Mouse (Mus musculus): ENCODE measurements around the gene Ptprn2.
"Not testable (repeated sequence)": the region's sequence is repeated elsewhere in the genome, so short reads cannot be mapped to it uniquely, and the experiment has no call there.

Ptprn2 gene

DNA sequence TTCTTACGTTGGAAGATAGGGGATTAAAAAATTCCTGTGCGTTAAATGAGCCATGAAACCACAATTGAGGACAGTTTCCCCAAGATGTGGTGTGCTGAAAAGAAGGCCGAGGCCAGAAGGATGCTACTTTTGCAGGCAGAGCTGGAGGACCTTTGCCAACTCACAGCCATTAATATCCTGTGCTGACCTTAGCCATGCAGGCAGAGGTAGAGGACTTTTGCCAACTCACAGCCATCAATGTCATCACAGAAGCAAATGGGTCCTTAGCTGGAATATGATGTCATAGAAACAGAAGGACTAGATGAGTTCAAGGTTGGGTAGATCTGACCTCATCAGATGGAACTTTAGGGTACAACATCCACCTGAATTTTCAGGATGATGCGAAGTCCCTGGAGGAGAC, 43.3 kb downstream of the Ptprn2 start:
- no peak for DNase-seq

GRCm38 (mm10) chr12:116533281-116533680, 47.8 kb downstream of the Ptprn2 start:
- DNase-seq: no peak

DNA sequence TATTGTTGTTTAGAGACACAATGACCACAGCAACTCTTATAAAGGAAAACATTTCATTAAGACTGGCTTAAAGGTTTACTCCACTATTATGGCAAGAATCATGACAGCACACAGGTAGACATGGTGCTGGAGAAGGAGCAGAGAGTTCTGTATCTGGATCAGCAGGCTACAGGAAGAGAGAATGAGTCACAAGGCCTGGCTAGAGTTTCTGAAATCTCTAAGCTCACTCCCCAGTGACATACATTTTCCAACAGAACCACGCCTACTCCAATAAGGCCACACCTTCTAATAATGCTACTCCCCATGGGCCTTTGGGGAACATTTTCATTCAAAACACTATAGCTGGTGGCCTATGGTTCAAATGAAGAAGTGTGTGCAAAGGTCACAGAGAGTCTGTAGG, 53.8 kb downstream of the Ptprn2 start:
- no peak for DNase-seq

DNA sequence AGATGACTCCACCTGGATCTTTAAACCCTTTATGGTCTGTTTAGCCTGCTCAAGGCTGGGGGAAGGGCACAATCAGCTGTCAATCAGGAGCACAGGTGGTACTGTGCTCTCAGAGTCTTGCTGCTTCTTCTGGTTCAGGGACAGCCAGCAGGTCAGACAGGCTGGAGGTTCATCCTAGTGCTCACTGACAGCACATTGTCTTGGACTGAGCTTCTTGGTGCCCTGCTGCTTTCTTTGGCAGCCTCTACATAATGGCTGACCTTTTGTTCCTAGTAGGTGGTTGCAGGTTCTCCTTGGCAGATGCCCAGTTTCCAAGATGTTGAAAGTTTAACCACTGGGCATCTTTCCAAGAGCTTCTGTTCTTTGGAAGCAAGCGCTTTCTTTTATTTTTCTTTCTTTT, 55.1 kb downstream of the Ptprn2 start:
- DNase-seq: peak; percentile 80

- DNase-seq: peak; percentile 87
Measured at GRCm38 (mm10) chr12:116550031-116550430, 64.5 kb downstream of the Ptprn2 start.

DNA sequence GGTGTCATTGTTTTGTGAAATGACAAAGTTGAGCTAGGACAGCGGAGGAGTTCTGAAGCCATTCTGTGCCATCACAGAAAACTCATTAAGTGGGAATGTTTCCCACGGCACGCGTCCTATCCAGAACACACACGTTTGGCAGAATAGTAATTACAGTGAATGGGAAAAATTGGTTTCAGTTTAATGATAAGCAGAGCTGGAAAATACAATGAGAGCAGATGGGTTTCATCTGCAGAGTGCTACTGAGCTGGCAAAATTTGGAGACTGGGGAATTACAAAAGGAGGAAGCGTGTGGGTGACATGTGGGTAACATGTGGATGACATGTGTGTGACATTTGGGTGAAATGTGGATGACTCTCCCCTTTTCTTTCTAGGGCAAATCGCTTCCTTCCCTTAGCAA, 66.0 kb downstream of the Ptprn2 start:
- DNase-seq: no peak

DNA sequence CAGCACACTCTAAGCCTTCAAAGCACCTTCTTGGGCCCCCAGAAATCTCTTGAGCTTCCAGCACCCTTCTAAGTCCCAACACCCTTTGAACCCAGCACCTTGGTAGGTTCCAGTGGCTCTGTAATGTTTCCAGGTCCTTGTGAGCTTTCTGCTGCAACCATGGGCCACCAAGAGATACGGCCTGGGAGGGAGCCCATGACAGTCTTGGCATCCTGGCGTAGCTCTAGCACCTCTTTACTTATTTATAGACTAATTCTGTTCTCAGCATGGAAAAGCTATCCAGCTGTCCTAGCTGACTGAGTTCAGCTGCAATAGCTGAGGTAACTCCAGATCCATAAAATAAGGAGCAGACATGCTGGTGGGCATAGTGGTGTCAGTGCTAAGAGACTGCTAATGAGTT, 66.8 kb downstream of the Ptprn2 start:
- no peak for DNase-seq

DNA sequence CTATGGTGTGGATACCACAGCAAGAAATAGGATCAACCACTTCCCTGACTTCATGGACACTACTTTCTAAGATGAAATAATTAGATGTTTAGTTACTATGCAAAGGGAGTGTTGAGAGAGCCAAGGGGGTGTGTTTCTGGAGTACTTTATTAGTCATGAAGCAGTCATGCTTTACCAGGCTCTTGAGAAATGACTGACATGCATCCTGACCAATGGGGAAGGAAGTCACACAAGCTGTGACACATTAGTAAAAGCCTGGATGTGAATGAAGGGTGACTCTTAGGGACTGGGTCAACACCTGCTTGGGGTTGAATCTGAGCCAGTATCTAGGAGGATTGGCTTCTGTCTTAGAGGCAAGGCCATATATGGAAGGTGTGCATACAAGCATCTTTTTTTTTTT, 67.8 kb downstream of the Ptprn2 start:
- DNase-seq: no peak

GRCm38 (mm10) chr12:116555964-116556363, 70.4 kb downstream of the Ptprn2 start:
- no peak for DNase-seq

- no peak for DNase-seq
Measured at GRCm38 (mm10) chr12:116564441-116564840, 78.9 kb downstream of the Ptprn2 start.

GRCm38 (mm10) chr12:116566672-116567071, 81.2 kb downstream of the Ptprn2 start:
- no peak for DNase-seq

- DNase-seq: no peak
Measured at GRCm38 (mm10) chr12:116567170-116567569, 81.7 kb downstream of the Ptprn2 start.

DNA sequence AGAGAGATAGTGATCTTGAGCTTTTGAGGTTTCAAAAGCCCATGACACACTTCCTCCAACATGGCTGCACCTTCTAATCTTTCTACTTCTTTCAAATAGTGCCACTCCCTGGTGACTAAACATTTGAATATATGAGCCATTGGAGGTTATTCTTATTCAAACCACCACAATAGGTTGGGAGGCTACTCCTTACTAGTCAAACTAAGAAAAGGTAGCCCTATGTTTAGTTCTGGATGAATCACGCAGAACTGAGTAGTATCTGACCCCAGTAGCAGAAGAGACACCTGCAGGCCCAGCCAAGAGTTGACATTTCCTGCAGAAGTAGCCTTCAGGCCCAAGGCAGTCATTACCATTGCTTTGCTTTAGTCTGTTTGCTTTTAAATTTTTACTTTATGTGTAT, 84.0 kb downstream of the Ptprn2 start:
- no peak for DNase-seq

- no peak for DNase-seq
Measured at GRCm38 (mm10) chr12:116574102-116574501, 88.6 kb downstream of the Ptprn2 start.

GRCm38 (mm10) chr12:116574720-116575119, 89.2 kb downstream of the Ptprn2 start:
- no peak for DNase-seq

DNA sequence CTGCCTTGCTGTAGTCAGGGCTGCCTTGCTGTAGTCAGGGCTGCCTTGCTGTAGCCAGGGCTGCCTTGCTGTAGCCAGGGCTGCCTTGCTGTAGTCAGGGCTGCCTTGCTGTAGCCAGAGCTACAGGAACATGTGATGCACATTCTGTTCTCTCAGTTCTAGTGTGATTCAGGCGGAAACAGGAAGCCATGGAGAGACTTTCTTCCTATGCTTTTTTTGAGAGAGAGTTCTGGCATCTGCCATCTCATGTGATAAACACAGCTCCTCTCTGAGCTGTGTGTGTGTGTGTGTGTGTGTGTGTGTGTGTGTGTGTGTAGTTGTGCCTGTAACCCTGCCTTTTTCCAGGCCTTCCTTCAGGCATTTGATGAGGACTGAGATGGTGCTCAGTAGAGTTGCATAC, 92.4 kb downstream of the Ptprn2 start:
- not testable (repeated sequence) for DNase-seq

DNA sequence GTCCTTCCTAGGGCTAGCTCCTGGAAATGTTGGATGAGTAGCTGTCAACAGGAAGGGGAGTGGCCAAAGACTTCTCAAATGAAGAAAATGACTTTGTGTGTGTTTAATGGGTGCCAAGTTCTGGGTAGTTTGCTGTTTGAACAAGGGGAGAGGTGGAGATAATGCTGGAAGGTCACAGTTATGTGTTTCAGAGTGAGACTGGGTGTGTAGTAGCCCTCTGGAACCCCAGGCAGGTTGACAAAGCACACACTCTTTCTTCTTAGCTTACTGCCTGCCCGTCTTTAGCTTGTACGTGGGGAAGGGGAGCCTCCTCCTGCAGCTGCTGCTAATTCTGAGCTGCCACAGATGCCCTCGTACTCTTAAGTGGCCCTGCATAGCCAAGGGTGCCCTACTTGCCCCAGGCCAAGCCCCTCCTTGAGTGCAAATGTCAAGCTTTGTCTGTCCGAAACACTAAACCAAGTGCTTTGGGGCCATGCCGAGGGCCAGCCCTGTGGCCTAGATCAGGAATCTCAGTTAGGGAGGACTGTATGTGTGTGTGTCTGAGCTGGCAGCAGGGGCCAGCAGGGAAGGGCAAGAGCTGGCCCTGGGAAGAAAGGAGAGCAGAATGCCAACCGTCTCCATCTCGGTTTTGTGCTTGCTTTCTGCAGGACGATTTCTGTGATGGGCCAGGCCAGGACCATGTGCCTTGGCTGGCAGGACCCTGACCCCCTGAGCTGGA, 95.5 kb downstream of the Ptprn2 start:
- DNase-seq: no peak

GRCm38 (mm10) chr12:116581864-116582263, 96.3 kb downstream of the Ptprn2 start:
- DNase-seq: peak; percentile 39

- DNase-seq: no peak
Measured at GRCm38 (mm10) chr12:116582829-116583228, 97.3 kb downstream of the Ptprn2 start.

- DNase-seq: peak; percentile 70
Measured at GRCm38 (mm10) chr12:116585001-116585400, 99.5 kb downstream of the Ptprn2 start.

GRCm38 (mm10) chr12:116586167-116586566, 100.6 kb downstream of the Ptprn2 start:
- DNase-seq: no peak

GRCm38 (mm10) chr12:116587548-116587947, 102.0 kb downstream of the Ptprn2 start:
- DNase-seq: no peak

- DNase-seq: no peak
Measured at GRCm38 (mm10) chr12:116590076-116590475, 104.6 kb downstream of the Ptprn2 start.

GRCm38 (mm10) chr12:116594457-116594856, 108.9 kb downstream of the Ptprn2 start:
- DNase-seq: no peak

Data from kidney, adult 18-20 months (tissue).